Mouse (Mus musculus) C2C12 (cell line): ENCODE measurements around the gene Ubl7. TPM values are rescaled to one million over a fixed set of nuclear protein-coding genes. Genes with fewer than 3 reads are reported as not detected.

Experiments
- H3K27me3 ChIP-seq: one replicate; pipeline ENCODE4 v1.6.1; 2011; ENCODE audit not compliant: control insufficient read depth, insufficient read depth, insufficient read length
- H3K36me3 ChIP-seq: one replicate; pipeline ENCODE4 v1.6.1; 2011; ENCODE audit not compliant: control insufficient read depth, insufficient read depth
- H3K4me3 ChIP-seq: one replicate; pipeline ENCODE4 v1.5.1; 2011; ENCODE audit warnings: mild to moderate bottlenecking, control low read depth; ENCODE audit not compliant: poor library complexity, insufficient read depth, severe bottlenecking
- H3K79me2 ChIP-seq: one replicate; pipeline ENCODE4 v1.6.1; 2011; ENCODE audit not compliant: control insufficient read depth, insufficient read depth
- H3K79me3 ChIP-seq: one replicate; pipeline ENCODE4 v1.6.1; 2011; ENCODE audit warnings: low read depth, control low read depth
- H3ac ChIP-seq: one replicate; pipeline ENCODE3; 2011; ENCODE audit warnings: low read depth; ENCODE audit not compliant: control insufficient read depth, insufficient read length
- CEBPB ChIP-seq: IDR thresholded peaks from one replicate; pipeline ENCODE4 v1.6.1; 2011; ENCODE audit warnings: low read depth, mild to moderate bottlenecking, control low read depth, moderate library complexity
- CTCF ChIP-seq: IDR thresholded peaks from one replicate; pipeline ENCODE4 v1.5.1; 2011; ENCODE audit not compliant: control insufficient read depth, insufficient read depth, insufficient read length
- FOSL1 ChIP-seq: IDR thresholded peaks from one replicate; pipeline ENCODE4 v1.8.0; 2011; ENCODE audit warnings: mild to moderate bottlenecking, low read length; ENCODE audit not compliant: poor library complexity, insufficient read depth, severe bottlenecking
- MAX ChIP-seq: IDR thresholded peaks from one replicate; pipeline ENCODE4 v1.6.1; 2011; ENCODE audit warnings: mild to moderate bottlenecking, control low read depth
- MYOD1 ChIP-seq: IDR thresholded peaks from one replicate; pipeline ENCODE4 v1.6.1; 2011; ENCODE audit warnings: low read depth; ENCODE audit not compliant: control insufficient read depth, insufficient read length
- MYOG ChIP-seq: IDR thresholded peaks from one replicate; pipeline ENCODE4 v1.6.1; 2011; ENCODE audit not compliant: control insufficient read depth, insufficient read length; ENCODE audit errors: extremely low read depth
- USF1 ChIP-seq: IDR thresholded peaks from one replicate; pipeline ENCODE4 v1.6.1; 2011; ENCODE audit warnings: low read depth, mild to moderate bottlenecking, control low read depth, moderate library complexity
- polyA plus RNA-seq: library from polyadenylated mRNA; unstranded; fragments of >200 nt; fragmentation: generic; extraction: Trizol; gene quantifications from one replicate; pipeline ENCODE4 v1.2.1, GENCODE M21; 2012; ENCODE audit warnings: missing spikeins

Gene Ubl7
- polyA plus RNA-seq, 1 experiment, result 59.0 TPM

GRCm38 (mm10) chr9:57940349-57940794 is 29.6 kb downstream of the Ubl7 start:
- TF ChIP-seq MAX (no peak), USF1 (no peak), CTCF (no peak), CEBPB (no peak), MYOD1 (no peak), FOSL1 (no peak), MYOG (no peak)
- peaks cover 65% of the 10 kb centered on the region for H3K79me2 ChIP-seq
- H3K36me3 ChIP-seq, result peaks cover 9% of the 10 kb centered on the region
- H3K27me3 ChIP-seq, result no peaks in the 10 kb centered on the region
- H3K79me3 ChIP-seq, result peaks cover 51% of the 10 kb centered on the region
- peak overlapping the region; percentile 71 for H3K4me3 ChIP-seq
- peak overlapping the region; percentile 83 for H3ac ChIP-seq

- TF ChIP-seq CEBPB, result no peak
- no peak for TF ChIP-seq CTCF
- no peak for TF ChIP-seq USF1
- TF ChIP-seq MAX, result no peak
- TF ChIP-seq MYOG, result no peak
- TF ChIP-seq FOSL1, result no peak
- no peak for TF ChIP-seq MYOD1
- Histone ChIP-seq H3K79me3 (peaks cover 56% of the 10 kb centered on the region), H3ac (peak overlapping the region; percentile 83), H3K27me3 (no peaks in the 10 kb centered on the region), H3K36me3 (peaks cover 9% of the 10 kb centered on the region), H3K79me2 (peaks cover 72% of the 10 kb centered on the region), H3K4me3 (peak overlapping the region; percentile 71)
Observed at GRCm38 (mm10) chr9:57940861-57941638, 30.3 kb downstream of the Ubl7 start.

- peaks cover 65% of the 10 kb centered on the region for H3K79me3 ChIP-seq
- peaks cover 82% of the 10 kb centered on the region for H3K79me2 ChIP-seq
- H3K36me3 ChIP-seq, result peaks cover 9% of the 10 kb centered on the region
- peak overlapping the region; percentile 71 for H3K4me3 ChIP-seq
- H3ac ChIP-seq, result peak overlapping the region; percentile 83
- TF ChIP-seq CTCF (no peak), MAX (no peak), FOSL1 (no peak), CEBPB (no peak), USF1 (no peak), MYOG (no peak), MYOD1 (no peak)
- H3K27me3 ChIP-seq, result no peaks in the 10 kb centered on the region
Observed at GRCm38 (mm10) chr9:57942039-57942438, 31.3 kb downstream of the Ubl7 start.

- Histone ChIP-seq H3K27me3 (no peaks in the 10 kb centered on the region), H3K4me3 (no peak overlapping the region)
Observed at GRCm38 (mm10) chr9:57943067-57943466, 32.3 kb downstream of the Ubl7 start.

GRCm38 (mm10) chr9:57944572-57944971 is 33.8 kb downstream of the Ubl7 start:
- no peaks in the 10 kb centered on the region for H3K27me3 ChIP-seq
- peaks cover 100% of the 10 kb centered on the region for H3K79me2 ChIP-seq
- H3K36me3 ChIP-seq, result peaks cover 9% of the 10 kb centered on the region
- H3K4me3 ChIP-seq, result no peak overlapping the region
- peaks cover 85% of the 10 kb centered on the region for H3K79me3 ChIP-seq
- no peak overlapping the region for H3ac ChIP-seq
- TF ChIP-seq CTCF (peak; percentile 77), MAX (no peak), MYOG (no peak), FOSL1 (no peak), MYOD1 (no peak), CEBPB (no peak), USF1 (no peak)

More at GRCm38 (mm10) chr9:57943067-57943466, 32.3 kb downstream of the Ubl7 start:
- peaks cover 74% of the 10 kb centered on the region for H3K79me3 ChIP-seq
- H3ac ChIP-seq, result no peak overlapping the region
- H3K79me2 ChIP-seq, result peaks cover 92% of the 10 kb centered on the region
- H3K36me3 ChIP-seq, result peaks cover 9% of the 10 kb centered on the region
- TF ChIP-seq USF1, result no peak
- no peak for TF ChIP-seq CTCF
- TF ChIP-seq MAX, result no peak
- TF ChIP-seq CEBPB, result no peak
- no peak for TF ChIP-seq FOSL1
- TF ChIP-seq MYOD1, result no peak
- no peak for TF ChIP-seq MYOG
